Mouse (Mus musculus): Measurements from ENCODE around the gene Gm45713. TPM values are rescaled to one million over a fixed set of nuclear protein-coding genes. Genes with fewer than 3 reads are reported as not detected.

Gm45713 gene
- polyA plus RNA-seq, 1 experiment from 2014 or later: not detected

GRCm38 (mm10) chr7:45076501-45076900 lies 59.5 kb downstream of the Gm45713 start:
- Histone ChIP-seq H3K36me3 (peaks cover 63% of the 10 kb centered on the region), H3K4me3 (no peak overlapping the region), H3K27ac (no peak overlapping the region), H3K9me3 (replicated peaks) (no peaks in the 10 kb centered on the region), H3K4me1 (no peaks in the 10 kb centered on the region; the same call in 1 of the 2 replicates), H3K27me3 (ENCODE audit: low read depth, poor library complexity, severe bottlenecking) (no peaks in the 10 kb centered on the region)
- DNase-seq (ENCODE audit: low spot score): no peak
- 89% methylated on average over 30 of the region's 30 CpGs for WGBS

MicroRNA genes within 50 kb of the gene (microRNA counts, 519-probe panel; counts per million panel counts)
- microRNA mmu-miR-150: 684 counts per million, percentile 72 among the panel's probes with 10 or more counts

Small RNAs within 50 kb of the gene (microRNA-seq; reads per million reads assigned to microRNA genes)
- gene Mir150 (4.1 reads per million, percentile 6 among the genes with 10 or more reads in this experiment), gene Mir5121 (22.3 reads per million, percentile 31 among the genes with 10 or more reads in this experiment), gene Mir7055 (not detected)

Other genes with a start within 250 kb of the Gm45713 start
- 140 and 145 TPM in 2 replicates for gene Med25, start 243.5 kb downstream of the Gm45713 start, polyA plus RNA-seq (2016; fragmentation: Nextera tagmentation; extraction: Ambion mirVana)
- gene Fuz, start 240.2 kb downstream of the Gm45713 start, polyA plus RNA-seq (2016; fragmentation: Nextera tagmentation; extraction: Ambion mirVana): 14.8 and 20.0 TPM in 2 replicates
- gene Ap2a1, start 206.7 kb downstream of the Gm45713 start, polyA plus RNA-seq (2016; fragmentation: Nextera tagmentation; extraction: Ambion mirVana): 78.7 and 85.3 TPM in 2 replicates
- gene Tsks, start 193.0 kb downstream of the Gm45713 start, polyA plus RNA-seq (2016; fragmentation: Nextera tagmentation; extraction: Ambion mirVana): 0.14 and 0.18 TPM in 2 replicates
- 11.4 and 18.8 TPM in 2 replicates for gene Cpt1c, start 161.4 kb downstream of the Gm45713 start, polyA plus RNA-seq (2016; fragmentation: Nextera tagmentation; extraction: Ambion mirVana)
- gene Prmt1, start 149.7 kb downstream of the Gm45713 start, polyA plus RNA-seq (2016; fragmentation: Nextera tagmentation; extraction: Ambion mirVana): 979 and 1,027 TPM in 2 replicates
- 74.7 and 75.0 TPM in 2 replicates for gene Irf3, start 138.6 kb downstream of the Gm45713 start, polyA plus RNA-seq (2016; fragmentation: Nextera tagmentation; extraction: Ambion mirVana)
- 89.7 and 92.2 TPM in 2 replicates for gene Bcl2l12, start 137.5 kb downstream of the Gm45713 start, polyA plus RNA-seq (2016; fragmentation: Nextera tagmentation; extraction: Ambion mirVana)
- gene Scaf1, start 119.9 kb downstream of the Gm45713 start, polyA plus RNA-seq (2016; fragmentation: Nextera tagmentation; extraction: Ambion mirVana): 47.8 and 50.6 TPM in 2 replicates
- gene Rras, start 118.3 kb downstream of the Gm45713 start, polyA plus RNA-seq (2016; fragmentation: Nextera tagmentation; extraction: Ambion mirVana): 15.6 and 18.3 TPM in 2 replicates
- 16.3 and 18.1 TPM in 2 replicates for gene Prr12, start 83.3 kb downstream of the Gm45713 start, polyA plus RNA-seq (2016; fragmentation: Nextera tagmentation; extraction: Ambion mirVana)
- 80.4 and 81.2 TPM in 2 replicates for gene Nosip, start 73.8 kb downstream of the Gm45713 start, polyA plus RNA-seq (2016; fragmentation: Nextera tagmentation; extraction: Ambion mirVana)
- gene Prrg2, start 73.6 kb downstream of the Gm45713 start, polyA plus RNA-seq (2016; fragmentation: Nextera tagmentation; extraction: Ambion mirVana): 16.8 and 24.8 TPM in 2 replicates
- gene Rcn3, start 44.0 kb downstream of the Gm45713 start, polyA plus RNA-seq (2016; fragmentation: Nextera tagmentation; extraction: Ambion mirVana): 175 and 210 TPM in 2 replicates
- 5.2 and 7.8 TPM in 2 replicates for gene Fcgrt, start 32.4 kb downstream of the Gm45713 start, polyA plus RNA-seq (2016; fragmentation: Nextera tagmentation; extraction: Ambion mirVana)
- gene Rps11, start 11.8 kb downstream of the Gm45713 start, polyA plus RNA-seq (2016; fragmentation: Nextera tagmentation; extraction: Ambion mirVana): 1,846 and 2,302 TPM in 2 replicates
- gene Rpl13a, start 7.5 kb downstream of the Gm45713 start, polyA plus RNA-seq (2016; fragmentation: Nextera tagmentation; extraction: Ambion mirVana): 1,210 and 1,327 TPM in 2 replicates
- gene Flt3l, start 201 bp upstream of the Gm45713 start, polyA plus RNA-seq (2016; fragmentation: Nextera tagmentation; extraction: Ambion mirVana): 1.4 and 1.5 TPM in 2 replicates
- 105 and 109 TPM in 2 replicates for gene Pih1d1, start 18.1 kb upstream of the Gm45713 start, polyA plus RNA-seq (2016; fragmentation: Nextera tagmentation; extraction: Ambion mirVana)
- gene Aldh16a1, start 18.4 kb upstream of the Gm45713 start, polyA plus RNA-seq (2016; fragmentation: Nextera tagmentation; extraction: Ambion mirVana): 54.2 and 63.7 TPM in 2 replicates
- gene Slc17a7, start 27.7 kb upstream of the Gm45713 start, polyA plus RNA-seq (2016; fragmentation: Nextera tagmentation; extraction: Ambion mirVana): 0.06 TPM in 1 of 2 replicates, not detected in the other
- gene Gfy, start 43.3 kb upstream of the Gm45713 start, polyA plus RNA-seq (2016; fragmentation: Nextera tagmentation; extraction: Ambion mirVana): not detected in 2 replicates
- not detected in 2 replicates for gene Pth2, start 44.8 kb upstream of the Gm45713 start, polyA plus RNA-seq (2016; fragmentation: Nextera tagmentation; extraction: Ambion mirVana)
- 0.45 and 0.68 TPM in 2 replicates for gene Ccdc155, start 68.7 kb upstream of the Gm45713 start, polyA plus RNA-seq (2016; fragmentation: Nextera tagmentation; extraction: Ambion mirVana)
- 0.21 and 0.41 TPM in 2 replicates for gene Dkkl1, start 75.9 kb upstream of the Gm45713 start, polyA plus RNA-seq (2016; fragmentation: Nextera tagmentation; extraction: Ambion mirVana)
- gene Tead2, start 79.5 kb upstream of the Gm45713 start, polyA plus RNA-seq (2016; fragmentation: Nextera tagmentation; extraction: Ambion mirVana): 435 and 481 TPM in 2 replicates
- gene Cd37, start 102.9 kb upstream of the Gm45713 start, polyA plus RNA-seq (2016; fragmentation: Nextera tagmentation; extraction: Ambion mirVana): 1.1 and 1.2 TPM in 2 replicates
- 0.24 and 0.49 TPM in 2 replicates for gene Slc6a16, start 104.9 kb upstream of the Gm45713 start, polyA plus RNA-seq (2016; fragmentation: Nextera tagmentation; extraction: Ambion mirVana)
- gene Slc6a21, start 141.3 kb upstream of the Gm45713 start, polyA plus RNA-seq (2016; fragmentation: Nextera tagmentation; extraction: Ambion mirVana): not detected in 2 replicates
- 5.2 and 8.4 TPM in 2 replicates for gene Trpm4, start 197.5 kb upstream of the Gm45713 start, polyA plus RNA-seq (2016; fragmentation: Nextera tagmentation; extraction: Ambion mirVana)
- 0.24 and 0.39 TPM in 2 replicates for gene Hrc, start 199.1 kb upstream of the Gm45713 start, polyA plus RNA-seq (2016; fragmentation: Nextera tagmentation; extraction: Ambion mirVana)
- gene Ppfia3, start 230.8 kb upstream of the Gm45713 start, polyA plus RNA-seq (2016; fragmentation: Nextera tagmentation; extraction: Ambion mirVana): 2.4 and 5.3 TPM in 2 replicates
- gene Lin7b, start 234.4 kb upstream of the Gm45713 start, polyA plus RNA-seq (2016; fragmentation: Nextera tagmentation; extraction: Ambion mirVana): 0.40 and 0.64 TPM in 2 replicates